Mouse (Mus musculus) megakaryocyte, adult 5-6 weeks (primary cell): ENCODE data around the gene Flywch1. TPM values are rescaled to one million over a fixed set of nuclear protein-coding genes. Genes with fewer than 3 reads are reported as not detected.

Experiments
- ATAC-seq: 2 replicates; pipeline ENCODE4 v1.8.0; 2016; ENCODE audit warnings: mild to moderate bottlenecking, inconsistent platforms; ENCODE audit not compliant: poor library complexity, severe bottlenecking
- total RNA-seq, 2 experiments: library from RNA; stranded (forward) in 1 of 2; stranded (reverse) in 1 of 2; fragments of 153-499, 151-499 nt in 1 of 2; fragments of 221-1000, 200-1000 nt in 1 of 2; gene quantifications; 2 replicates each; pipeline versions ENCODE4 v1.2.3 to v1.2.4; 2015 to 2017

Gene Flywch1
- total RNA-seq, 2 experiments from 2014 or later, result 3.1 to 12.0 TPM

- no peak for ATAC-seq
These were observed 49.5 kb downstream of the Flywch1 start for GRCm38 (mm10) chr17:23721886-23722285.

- no peak for ATAC-seq
These were observed 51.9 kb downstream of the Flywch1 start for GRCm38 (mm10) chr17:23719455-23719854.

GRCm38 (mm10) chr17:23717003-23717402 is 54.4 kb downstream of the Flywch1 start:
- no peak for ATAC-seq

GRCm38 (mm10) chr17:23706212-23706611 is 65.2 kb downstream of the Flywch1 start:
- peak; percentile 80 for ATAC-seq

- ATAC-seq, result no peak
These were observed 65.8 kb downstream of the Flywch1 start for GRCm38 (mm10) chr17:23705525-23706104.

GRCm38 (mm10) chr17:23704741-23705140 is 66.7 kb downstream of the Flywch1 start:
- no peak for ATAC-seq

GRCm38 (mm10) chr17:23703301-23703700 is 68.1 kb downstream of the Flywch1 start:
- ATAC-seq, result no peak

Other genes with a start within 250 kb of the Flywch1 start
- gene Zfp213, start 207.4 kb downstream of the Flywch1 start, total RNA-seq (2015), result 2.1 and 2.4 TPM in 2 replicates
- gene Zfp213, start 207.4 kb downstream of the Flywch1 start, total RNA-seq (2017), result 2.7 and 4.7 TPM in 2 replicates
- gene Zfp13, start 172.1 kb downstream of the Flywch1 start, total RNA-seq (2015), result not detected in 2 replicates
- 0.18 TPM in 1 of 2 replicates, not detected in the other for gene Zfp13, start 172.1 kb downstream of the Flywch1 start, total RNA-seq (2017)
- gene Zscan10, start 170.7 kb downstream of the Flywch1 start, total RNA-seq (2015), result not detected in 2 replicates
- not detected in 2 replicates for gene Zscan10, start 170.7 kb downstream of the Flywch1 start, total RNA-seq (2017)
- 22.6 and 32.1 TPM in 2 replicates for gene Mmp25, start 126.3 kb downstream of the Flywch1 start, total RNA-seq (2015)
- 14.0 and 19.5 TPM in 2 replicates for gene Mmp25, start 126.3 kb downstream of the Flywch1 start, total RNA-seq (2017)
- not detected in 2 replicates for gene Bicdl2, start 111.1 kb downstream of the Flywch1 start, total RNA-seq (2015)
- gene Bicdl2, start 111.1 kb downstream of the Flywch1 start, total RNA-seq (2017), result 0.45 TPM in 1 of 2 replicates, not detected in the other
- 67.4 and 97.1 TPM in 2 replicates for gene Hcfc1r1, start 98.0 kb downstream of the Flywch1 start, total RNA-seq (2015)
- 38.1 and 52.4 TPM in 2 replicates for gene Hcfc1r1, start 98.0 kb downstream of the Flywch1 start, total RNA-seq (2017)
- 26.5 and 26.8 TPM in 2 replicates for gene Thoc6, start 97.7 kb downstream of the Flywch1 start, total RNA-seq (2015)
- gene Thoc6, start 97.7 kb downstream of the Flywch1 start, total RNA-seq (2017), result 38.5 and 45.2 TPM in 2 replicates
- gene Tnfrsf12a, start 94.1 kb downstream of the Flywch1 start, total RNA-seq (2015), result 1.8 and 5.8 TPM in 2 replicates
- 5.9 and 7.7 TPM in 2 replicates for gene Tnfrsf12a, start 94.1 kb downstream of the Flywch1 start, total RNA-seq (2017)
- gene Cldn6, start 92.4 kb downstream of the Flywch1 start, total RNA-seq (2015), result not detected in 2 replicates
- not detected in 2 replicates for gene Cldn6, start 92.4 kb downstream of the Flywch1 start, total RNA-seq (2017)
- gene Cldn9, start 87.6 kb downstream of the Flywch1 start, total RNA-seq (2015), result not detected in 2 replicates
- gene Cldn9, start 87.6 kb downstream of the Flywch1 start, total RNA-seq (2017), result not detected in 2 replicates
- gene 1520401A03Rik, start 48.8 kb downstream of the Flywch1 start, total RNA-seq (2015), result not detected in 2 replicates
- not detected in 2 replicates for gene 1520401A03Rik, start 48.8 kb downstream of the Flywch1 start, total RNA-seq (2017)
- 31.1 and 32.2 TPM in 2 replicates for gene Pkmyt1, start 45.3 kb downstream of the Flywch1 start, total RNA-seq (2015)
- gene Pkmyt1, start 45.3 kb downstream of the Flywch1 start, total RNA-seq (2017), result 15.9 and 16.6 TPM in 2 replicates
- 3.3 and 4.1 TPM in 2 replicates for gene Paqr4, start 30.7 kb downstream of the Flywch1 start, total RNA-seq (2015)
- gene Paqr4, start 30.7 kb downstream of the Flywch1 start, total RNA-seq (2017), result 7.6 and 10.1 TPM in 2 replicates
- not detected in 2 replicates for gene Kremen2, start 25.8 kb downstream of the Flywch1 start, total RNA-seq (2015)
- not detected in 2 replicates for gene Kremen2, start 25.8 kb downstream of the Flywch1 start, total RNA-seq (2017)
- 0.66 TPM in 1 of 2 replicates, not detected in the other for gene Flywch2, start 14.5 kb upstream of the Flywch1 start, total RNA-seq (2015)
- gene Flywch2, start 14.5 kb upstream of the Flywch1 start, total RNA-seq (2017), result 0.92 TPM in 1 of 2 replicates, not detected in the other
- 210 and 224 TPM in 2 replicates for gene Srrm2, start 18.9 kb upstream of the Flywch1 start, total RNA-seq (2015)
- gene Srrm2, start 18.9 kb upstream of the Flywch1 start, total RNA-seq (2017), result 81.2 and 117 TPM in 2 replicates
- gene Elob, start 57.5 kb upstream of the Flywch1 start, total RNA-seq (2015), result 283 and 294 TPM in 2 replicates
- 113 and 140 TPM in 2 replicates for gene Elob, start 57.5 kb upstream of the Flywch1 start, total RNA-seq (2017)
- gene Prss33, start 64.5 kb upstream of the Flywch1 start, total RNA-seq (2015), result not detected in 2 replicates
- gene Prss33, start 64.5 kb upstream of the Flywch1 start, total RNA-seq (2017), result not detected in 2 replicates
- not detected in 2 replicates for gene Prss32, start 72.3 kb upstream of the Flywch1 start, total RNA-seq (2015)
- gene Prss32, start 72.3 kb upstream of the Flywch1 start, total RNA-seq (2017), result not detected in 2 replicates
- gene Prss41, start 72.6 kb upstream of the Flywch1 start, total RNA-seq (2015), result not detected in 2 replicates
- not detected in 2 replicates for gene Prss41, start 72.6 kb upstream of the Flywch1 start, total RNA-seq (2017)
- gene Prss21, start 96.5 kb upstream of the Flywch1 start, total RNA-seq (2015), result not detected in 2 replicates
- not detected in 2 replicates for gene Prss21, start 96.5 kb upstream of the Flywch1 start, total RNA-seq (2017)
- gene Dcpp1, start 109.3 kb upstream of the Flywch1 start, total RNA-seq (2015), result not detected in 2 replicates
- gene Dcpp1, start 109.3 kb upstream of the Flywch1 start, total RNA-seq (2017), result not detected in 2 replicates
- gene Dcpp2, start 109.3 kb upstream of the Flywch1 start, total RNA-seq (2015), result not detected in 2 replicates
- gene Dcpp2, start 109.3 kb upstream of the Flywch1 start, total RNA-seq (2017), result not detected in 2 replicates
- not detected in 2 replicates for gene Dcpp3, start 145.9 kb upstream of the Flywch1 start, total RNA-seq (2015)
- gene Dcpp3, start 145.9 kb upstream of the Flywch1 start, total RNA-seq (2017), result not detected in 2 replicates
- not detected in 2 replicates for gene Sbp, start 170.1 kb upstream of the Flywch1 start, total RNA-seq (2015)
- not detected in 2 replicates for gene Sbp, start 170.1 kb upstream of the Flywch1 start, total RNA-seq (2017)
- gene Sbpl, start 183.7 kb upstream of the Flywch1 start, total RNA-seq (2015), result not detected in 2 replicates
- not detected in 2 replicates for gene Sbpl, start 183.7 kb upstream of the Flywch1 start, total RNA-seq (2017)
- gene Prss30, start 209.0 kb upstream of the Flywch1 start, total RNA-seq (2015), result 1.2 and 2.5 TPM in 2 replicates
- gene Prss30, start 209.0 kb upstream of the Flywch1 start, total RNA-seq (2017), result 0.89 and 1.2 TPM in 2 replicates
- not detected in 2 replicates for gene Prss22, start 226.5 kb upstream of the Flywch1 start, total RNA-seq (2015)
- not detected in 2 replicates for gene Prss22, start 226.5 kb upstream of the Flywch1 start, total RNA-seq (2017)